Mouse (Mus musculus): ENCODE results near the gene Aoah.

DNA sequence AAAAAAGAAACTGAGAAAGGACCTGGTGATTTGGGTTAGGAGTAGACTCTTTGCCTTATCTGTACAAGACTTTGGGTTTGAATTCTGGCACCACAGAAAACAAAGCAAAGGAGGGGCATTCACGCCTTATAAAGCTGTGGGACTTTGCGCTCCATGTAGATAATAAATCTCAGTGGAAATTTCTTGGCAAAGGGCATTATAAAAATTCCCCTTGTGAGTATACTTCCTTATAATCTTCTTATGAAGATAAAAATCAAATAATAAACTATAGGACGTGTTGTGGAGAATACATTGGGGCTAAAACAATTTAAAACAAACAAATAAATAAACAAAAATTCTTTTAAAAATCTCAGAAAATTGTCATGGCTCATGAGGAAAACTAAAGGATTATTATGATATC is 280.9 kb downstream of the Aoah start, which contains the start of gene Olfr1370:
- TF ChIP-seq CTCF (IDR thresholded peaks at IDR 0.05; ENCODE audit: borderline replicate concordance, insufficient read depth, low read length) (no peak), POLR2A (IDR thresholded peaks at IDR 0.05; ENCODE audit: low read depth, low read length) (no peak)

Data from embryonic fibroblast, embryonic 13.5 days (primary cell).